Mouse (Mus musculus) forebrain, embryonic 12.5 days (tissue): ENCODE results near the gene Rxfp4. TPM values are rescaled to one million over a fixed set of nuclear protein-coding genes. Genes with fewer than 3 reads are reported as not detected.

Experiments
- ATAC-seq: fragments of 200-750 bp; cut with Nextera tagmentation; 2 replicates; pipeline ENCODE4 v1.8.0; 2017; ENCODE audit warnings: moderate TSS enrichment; ENCODE audit not compliant: low FRiP score
- H3K27ac ChIP-seq: fragments of 300-500 bp; sonication (generic); 2 replicates; pipeline ENCODE4 v1.5.1; 2016; ENCODE audit warnings: mild to moderate bottlenecking
- H3K27me3 ChIP-seq: fragments of 300-500 bp; sonication (generic); 2 replicates; pipeline ENCODE4 v1.6.1; 2016; ENCODE audit warnings: mild to moderate bottlenecking
- H3K36me3 ChIP-seq: fragments of 300-500 bp; sonication (generic); replicated peaks from 2 replicates; pipeline ENCODE4 v1.6.1; 2016; ENCODE audit warnings: mild to moderate bottlenecking
- H3K4me1 ChIP-seq: fragments of 300-500 bp; sonication (generic); 2 replicates; pipeline ENCODE4 v1.6.1; 2016
- H3K4me2 ChIP-seq: fragments of 300-500 bp; sonication (generic); 2 replicates; pipeline ENCODE4 v1.6.1; 2016; ENCODE audit warnings: mild to moderate bottlenecking, moderate library complexity
- H3K4me3 ChIP-seq: fragments of 300-500 bp; sonication (generic); replicated peaks from 2 replicates; pipeline ENCODE4 v1.5.1; 2016; ENCODE audit warnings: mild to moderate bottlenecking
- H3K9ac ChIP-seq: fragments of 300-500 bp; sonication (generic); 2 replicates; pipeline ENCODE4 v1.6.1; 2016; ENCODE audit warnings: mild to moderate bottlenecking
- H3K9me3 ChIP-seq: fragments of 300-500 bp; sonication (generic); 2 replicates; pipeline ENCODE4 v1.6.1; 2016
- WGBS: fragments of 180-500 bp; shearing (Covaris S2); methylation state at CpG from one replicate; pipeline ENCODE4 v1.1.7; 2016; 5-methylcytosine and 5-hydroxymethylcytosine counted together
- polyA plus RNA-seq: library from polyadenylated mRNA; unstranded; fragments of >200 nt; fragmentation: Nextera tagmentation; extraction: Ambion mirVana; gene quantifications from 2 replicates; pipeline ENCODE4 v1.2.1, GENCODE M21; 2016

The Rxfp4 gene
- polyA plus RNA-seq, 1 experiment from 2014 or later: not detected

DNA sequence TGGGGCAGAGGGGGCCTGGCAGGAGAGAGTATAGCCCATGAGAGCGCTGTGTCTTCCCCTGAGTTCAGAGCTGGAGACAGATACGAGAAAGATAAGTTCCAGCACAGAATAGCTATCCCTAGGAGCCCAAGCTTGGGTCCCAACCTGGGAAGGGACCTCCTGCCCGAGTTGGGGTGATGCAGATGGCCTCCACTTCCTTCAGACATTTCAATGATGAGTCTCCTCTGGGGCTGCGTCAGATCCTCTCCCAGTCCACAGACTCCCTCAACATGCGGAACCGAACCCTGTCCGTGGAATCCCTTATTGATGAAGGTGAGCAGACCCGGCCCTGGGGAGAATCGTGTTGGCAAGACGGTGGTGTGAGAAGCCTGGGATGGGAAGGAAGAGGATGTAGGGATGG is 19.9 kb downstream of the Rxfp4 start:
- H3K9ac ChIP-seq: no peak overlapping the region

DNA sequence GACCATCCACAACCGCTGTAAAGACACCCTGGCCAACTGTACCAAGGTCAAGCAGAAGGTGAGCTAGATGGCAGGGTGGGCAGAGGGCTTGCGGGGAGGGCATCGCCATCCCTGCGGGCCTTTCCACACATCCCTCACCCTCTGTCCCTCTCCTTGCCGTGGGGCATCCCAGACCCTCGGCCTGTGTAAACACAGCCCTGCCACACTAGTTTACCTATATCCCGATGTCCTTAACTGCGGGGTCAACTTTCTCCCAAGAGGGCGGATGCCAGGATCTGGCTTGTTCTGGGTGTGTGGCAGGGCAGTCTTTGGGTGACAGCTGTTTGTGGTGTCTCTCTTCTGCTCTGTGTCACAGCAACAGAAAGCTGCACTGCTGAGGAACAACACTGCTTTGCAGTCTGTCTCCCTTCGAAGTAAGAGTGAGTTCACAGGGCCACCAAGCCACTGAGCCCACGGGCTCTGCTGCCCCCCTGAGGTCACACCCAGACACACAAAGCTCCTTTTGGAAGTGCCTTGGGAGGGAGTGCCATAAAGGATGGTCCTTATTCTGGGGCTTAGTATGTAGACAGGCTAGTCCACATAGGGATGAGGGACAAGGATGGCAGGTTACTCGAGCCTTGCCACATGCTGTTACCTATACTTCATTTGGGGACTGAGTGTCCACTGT is 20.9 kb downstream of the Rxfp4 start:
- Histone ChIP-seq H3K27ac (no peak overlapping the region), H3K27me3 (no peaks in the 10 kb centered on the region), H3K4me3 (no peak overlapping the region), H3K4me1 (peaks cover 8% of the 10 kb centered on the region), H3K9ac (no peak overlapping the region), H3K36me3 (peaks cover 86% of the 10 kb centered on the region), H3K4me2 (no peak overlapping the region), H3K9me3 (no peaks in the 10 kb centered on the region)
- no peak for ATAC-seq
- 83% methylated on average over 12 of the region's 12 CpGs for WGBS

More for the DNA sequence above, 19.9 kb downstream of the Rxfp4 start:
- Histone ChIP-seq H3K4me2 (no peak overlapping the region), H3K9me3 (no peaks in the 10 kb centered on the region), H3K4me1 (peaks cover 3% of the 10 kb centered on the region; the same call in 1 of the 2 replicates), H3K36me3 (peaks cover 94% of the 10 kb centered on the region), H3K27me3 (no peaks in the 10 kb centered on the region), H3K4me3 (no peak overlapping the region), H3K27ac (no peak overlapping the region)
- ATAC-seq: no peak
- 95% methylated on average over 10 of the region's 10 CpGs for WGBS

DNA sequence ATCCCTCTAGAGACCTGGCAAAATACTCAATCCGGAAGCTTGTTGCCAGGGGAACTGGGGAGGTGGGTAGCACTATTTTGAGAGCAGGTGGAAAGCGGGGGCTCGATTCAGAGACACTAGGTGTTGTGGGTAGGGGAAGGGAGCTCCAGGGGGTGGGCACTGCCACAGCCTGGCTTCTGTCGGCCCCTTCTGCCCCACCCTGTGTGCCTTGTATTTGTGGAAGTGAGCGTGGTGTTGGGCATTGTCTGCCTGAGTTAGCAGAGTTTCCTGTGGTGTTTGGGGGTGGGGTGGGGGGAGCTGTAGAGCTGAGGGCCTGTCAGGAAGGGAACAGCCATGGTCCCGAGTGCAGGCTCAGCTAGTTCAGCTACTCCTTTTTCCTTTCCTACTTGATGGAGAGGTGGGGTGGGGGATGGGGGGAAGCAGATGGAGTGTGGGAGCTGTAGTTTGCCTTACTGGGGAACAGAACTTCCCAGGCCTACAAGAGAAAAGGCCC is 22.0 kb downstream of the Rxfp4 start:
- no peaks in the 10 kb centered on the region for H3K9me3 ChIP-seq
- H3K4me3 ChIP-seq: no peak overlapping the region
- H3K27me3 ChIP-seq: no peaks in the 10 kb centered on the region
- H3K36me3 ChIP-seq: peaks cover 80% of the 10 kb centered on the region
- H3K4me2 ChIP-seq: no peak overlapping the region
- H3K9ac ChIP-seq: no peak overlapping the region
- no peak for ATAC-seq
- 71% methylated on average over 6 of the region's 6 CpGs for WGBS
- peaks cover 19% of the 10 kb centered on the region for H3K4me1 ChIP-seq
- H3K27ac ChIP-seq: no peak overlapping the region

DNA sequence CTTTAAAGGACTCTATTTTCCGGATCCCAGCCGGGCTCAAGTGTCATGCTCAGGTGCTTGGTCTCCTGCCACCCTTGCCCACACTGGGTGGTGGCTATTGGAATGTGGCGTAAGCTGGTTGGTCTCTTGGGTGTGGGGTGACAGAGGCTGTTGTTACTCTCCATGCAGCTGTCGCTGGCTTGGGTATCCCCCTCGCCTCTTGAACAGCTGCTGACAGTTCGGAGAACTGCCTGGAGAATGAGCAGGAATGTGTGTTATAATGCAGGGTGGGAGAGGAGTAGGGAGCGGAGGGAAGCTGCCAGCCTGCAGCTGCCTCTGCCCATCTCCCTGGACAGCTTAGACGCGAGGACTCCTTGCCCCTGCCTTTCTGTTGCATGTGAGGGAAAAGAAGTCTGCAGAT is 22.9 kb downstream of the Rxfp4 start:
- Histone ChIP-seq H3K4me1 (peaks cover 27% of the 10 kb centered on the region), H3K9ac (no peak overlapping the region)
- WGBS: 81% methylated on average over 9 of the region's 9 CpGs

DNA sequence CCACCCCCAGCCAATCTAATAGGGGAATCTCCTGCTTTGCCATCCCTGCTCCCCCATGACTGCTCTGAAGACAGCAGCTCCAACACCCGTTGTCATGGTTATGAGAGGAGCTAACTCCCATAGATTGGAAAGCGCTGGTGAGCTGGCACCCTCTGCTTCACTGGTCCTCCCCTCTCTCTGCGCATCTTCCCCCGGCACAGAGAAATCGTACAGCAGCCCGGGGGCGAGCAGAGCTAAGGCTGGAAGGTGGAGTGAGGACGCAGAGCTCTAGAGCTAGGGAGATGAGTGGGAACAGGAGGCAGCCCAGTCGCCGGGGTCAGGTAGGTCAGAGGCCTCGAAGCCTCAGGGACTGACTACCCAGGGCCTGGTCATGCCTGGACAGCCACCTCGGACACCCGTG is 23.7 kb downstream of the Rxfp4 start:
- H3K27ac ChIP-seq: 0 out of 2 replicates have a peak overlapping the region, but pooled peaks have one; percentile 1
- H3K4me3 ChIP-seq: no peak overlapping the region
- WGBS: 80% methylated on average over 13 of the region's 13 CpGs
- no peak overlapping the region for H3K9ac ChIP-seq
- H3K27me3 ChIP-seq: no peaks in the 10 kb centered on the region
- peaks cover 74% of the 10 kb centered on the region for H3K36me3 ChIP-seq
- ATAC-seq: no peak
- peaks cover 35% of the 10 kb centered on the region for H3K4me1 ChIP-seq
- H3K4me2 ChIP-seq: no peak overlapping the region
- H3K9me3 ChIP-seq: no peaks in the 10 kb centered on the region

More for the DNA sequence above, 22.9 kb downstream of the Rxfp4 start:
- Histone ChIP-seq H3K4me3 (no peak overlapping the region), H3K27ac (no peak overlapping the region), H3K4me2 (no peak overlapping the region), H3K36me3 (peaks cover 78% of the 10 kb centered on the region), H3K27me3 (no peaks in the 10 kb centered on the region), H3K9me3 (no peaks in the 10 kb centered on the region)
- ATAC-seq: no peak

DNA sequence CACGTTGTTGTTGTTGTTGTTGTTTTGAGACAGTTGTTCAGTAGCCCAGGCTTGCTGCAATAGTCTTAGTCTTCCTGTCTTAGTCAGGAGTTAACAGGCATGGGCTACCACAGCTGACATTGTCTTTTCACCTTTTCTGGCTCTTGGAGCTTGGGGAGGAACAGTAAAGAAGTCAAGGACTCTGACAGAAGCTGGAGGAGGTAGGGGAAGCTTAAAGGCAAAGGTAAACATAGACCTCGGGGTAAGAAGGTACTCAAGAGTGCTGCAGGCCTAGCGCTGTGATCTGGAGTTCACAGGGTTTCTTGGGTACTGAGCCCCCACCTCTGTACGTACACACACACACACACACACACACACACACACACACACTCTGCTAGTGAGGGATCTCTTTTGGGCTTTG is 24.2 kb downstream of the Rxfp4 start:
- no peak overlapping the region for H3K4me2 ChIP-seq
- ATAC-seq: no peak
- peaks cover 70% of the 10 kb centered on the region for H3K36me3 ChIP-seq
- no peaks in the 10 kb centered on the region for H3K27me3 ChIP-seq
- no peak overlapping the region for H3K4me3 ChIP-seq
- peaks cover 40% of the 10 kb centered on the region for H3K4me1 ChIP-seq
- WGBS: 81% methylated on average over 4 of the region's 4 CpGs
- no peaks in the 10 kb centered on the region for H3K9me3 ChIP-seq
- no peak overlapping the region for H3K9ac ChIP-seq
- no peak overlapping the region for H3K27ac ChIP-seq

DNA sequence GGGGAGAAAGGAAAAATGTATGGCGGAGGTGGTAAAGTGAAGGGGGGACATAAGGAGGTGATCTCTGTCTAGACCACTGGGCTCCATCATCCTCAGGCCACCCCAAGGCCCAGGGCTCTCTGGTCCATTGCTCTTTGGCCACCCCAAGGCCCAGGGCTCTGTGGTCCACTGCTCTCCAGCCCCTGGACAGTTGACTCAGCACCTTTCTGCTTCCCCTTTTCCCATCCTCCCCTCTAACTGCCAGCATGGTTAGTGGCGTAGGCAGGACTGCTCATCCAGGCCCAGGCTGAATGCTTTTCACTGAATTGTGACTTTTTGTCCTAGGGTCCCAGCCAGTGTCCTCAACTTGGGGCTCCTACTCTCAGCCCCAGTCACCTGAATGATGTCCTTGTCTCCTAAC is 25.4 kb downstream of the Rxfp4 start:
- Histone ChIP-seq H3K27me3 (no peaks in the 10 kb centered on the region), H3K4me3 (no peak overlapping the region), H3K9me3 (no peaks in the 10 kb centered on the region), H3K36me3 (peaks cover 57% of the 10 kb centered on the region), H3K4me1 (peaks cover 44% of the 10 kb centered on the region), H3K4me2 (no peak overlapping the region), H3K27ac (no peak overlapping the region), H3K9ac (no peak overlapping the region; the same call in 1 of the 2 replicates)
- ATAC-seq: no peak
- WGBS: 93% methylated on average over 2 of the region's 2 CpGs

DNA sequence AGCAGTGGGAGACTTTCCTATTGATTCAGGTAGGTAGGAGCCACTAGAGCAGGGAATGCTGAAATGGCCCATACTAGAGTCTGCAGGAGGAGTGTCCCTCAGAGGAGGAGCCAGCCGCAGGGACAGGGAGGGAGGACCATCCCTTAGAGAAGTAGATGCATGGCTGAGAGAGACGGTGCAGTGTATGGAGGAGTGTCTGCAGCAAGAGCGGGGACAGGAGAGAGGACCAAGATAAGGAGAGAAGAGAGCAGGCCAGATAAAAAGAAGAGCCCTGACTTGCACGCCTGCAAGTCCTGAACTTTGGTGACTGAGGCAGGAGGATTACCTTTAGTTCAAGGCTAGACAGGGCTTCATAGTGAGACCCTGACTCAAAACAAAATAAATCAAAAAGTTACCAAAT is 25.8 kb downstream of the Rxfp4 start:
- H3K9me3 ChIP-seq: no peaks in the 10 kb centered on the region
- H3K9ac ChIP-seq: no peak overlapping the region; the same call in 1 of the 2 replicates
- H3K27me3 ChIP-seq: no peaks in the 10 kb centered on the region
- peaks cover 44% of the 10 kb centered on the region for H3K4me1 ChIP-seq
- no peak overlapping the region for H3K4me3 ChIP-seq
- no peak overlapping the region for H3K27ac ChIP-seq
- H3K36me3 ChIP-seq: peaks cover 53% of the 10 kb centered on the region
- ATAC-seq: no peak
- H3K4me2 ChIP-seq: no peak overlapping the region
- 77% methylated on average over 4 of the region's 4 CpGs for WGBS

DNA sequence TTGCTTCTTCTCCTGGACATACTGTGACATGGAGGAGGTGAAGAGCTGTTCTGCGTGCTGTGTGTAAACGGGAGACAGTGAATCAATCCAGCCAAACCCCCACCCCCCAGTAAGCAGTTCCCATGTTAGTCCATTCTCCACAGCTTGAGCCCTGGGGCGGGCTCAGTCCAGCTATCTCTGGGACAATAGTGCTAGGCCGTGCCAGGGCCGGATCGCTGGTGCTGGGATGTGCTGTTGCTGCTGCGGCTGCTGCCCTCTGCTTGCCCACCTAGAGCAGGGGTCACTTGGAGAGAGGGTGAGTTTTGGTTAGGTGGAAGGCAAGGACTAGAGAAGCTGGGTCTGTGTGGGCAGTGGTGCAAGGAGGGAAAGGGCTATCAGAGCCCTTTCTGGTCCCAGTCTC is 26.6 kb downstream of the Rxfp4 start:
- Histone ChIP-seq H3K9me3 (no peaks in the 10 kb centered on the region), H3K4me2 (0 out of 2 replicates have a peak overlapping the region, but pooled peaks have one; percentile 8), H3K4me3 (0 out of 2 replicates have a peak overlapping the region, but pooled peaks have one; percentile 3), H3K36me3 (peaks cover 45% of the 10 kb centered on the region), H3K9ac (0 out of 2 replicates have a peak overlapping the region, but pooled peaks have one; percentile 30), H3K27me3 (no peaks in the 10 kb centered on the region), H3K27ac (peak overlapping the region; percentile 32; the same call in 1 of the 2 replicates), H3K4me1 (peaks cover 44% of the 10 kb centered on the region)
- ATAC-seq: no peak
- 83% methylated on average over 7 of the region's 7 CpGs for WGBS

DNA sequence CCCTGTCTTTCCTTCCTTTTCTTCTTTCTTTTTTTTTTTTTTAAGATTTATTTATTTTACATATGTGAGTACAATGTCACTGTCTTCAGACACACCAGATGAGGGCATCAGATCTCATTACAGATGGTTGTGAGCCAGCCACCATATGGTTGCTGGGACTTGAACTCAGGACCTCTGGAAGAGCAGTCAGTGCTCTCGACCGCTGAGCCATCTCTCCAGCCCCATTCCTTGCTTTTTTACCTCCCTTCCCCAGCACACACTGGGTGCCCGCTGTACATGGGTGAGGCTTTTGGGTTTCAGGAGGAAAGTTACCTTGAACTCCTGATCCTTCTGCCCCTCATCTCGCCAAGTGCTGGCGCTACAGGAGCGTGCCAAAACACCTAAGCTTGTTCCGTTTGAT is 27.4 kb downstream of the Rxfp4 start:
- ATAC-seq: no peak
- no peak overlapping the region for H3K27ac ChIP-seq
- no peak overlapping the region for H3K4me2 ChIP-seq
- 91% methylated on average over 7 of the region's 7 CpGs for WGBS
- H3K4me1 ChIP-seq: peaks cover 48% of the 10 kb centered on the region
- no peaks in the 10 kb centered on the region for H3K27me3 ChIP-seq
- 0 out of 2 replicates have a peak overlapping the region, but pooled peaks have one; percentile 1 for H3K9ac ChIP-seq
- H3K36me3 ChIP-seq: peaks cover 37% of the 10 kb centered on the region
- no peak overlapping the region for H3K4me3 ChIP-seq
- no peaks in the 10 kb centered on the region for H3K9me3 ChIP-seq

DNA sequence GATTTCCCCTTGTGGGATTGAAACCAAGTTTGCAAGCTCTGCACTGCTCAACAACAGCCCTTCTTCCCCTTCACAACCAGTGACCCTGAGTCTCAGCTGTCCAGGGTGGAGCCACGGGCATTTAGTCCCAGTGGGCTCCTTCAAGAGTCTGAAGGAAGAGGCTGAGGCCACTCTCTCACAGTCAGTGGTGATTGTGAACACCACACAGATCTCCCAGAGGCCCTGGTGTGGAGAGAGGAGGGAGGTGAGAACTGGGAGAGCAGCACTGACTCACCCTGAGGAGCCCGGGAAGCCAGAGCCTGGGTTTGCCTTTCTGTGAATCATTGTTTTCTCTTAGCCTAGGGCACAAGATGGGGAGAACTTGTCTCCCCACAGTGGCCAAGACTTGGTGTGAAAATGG is 28.0 kb downstream of the Rxfp4 start:
- H3K9ac ChIP-seq: peak overlapping the region; percentile 99
- H3K9me3 ChIP-seq: no peaks in the 10 kb centered on the region
- no peaks in the 10 kb centered on the region for H3K27me3 ChIP-seq
- peak overlapping the region; percentile 98 for H3K27ac ChIP-seq
- ATAC-seq: no peak
- H3K4me3 ChIP-seq: peak overlapping the region; percentile 90
- WGBS: 64% methylated on average over 2 of the region's 2 CpGs
- H3K4me2 ChIP-seq: peak overlapping the region; percentile 91
- H3K36me3 ChIP-seq: peaks cover 31% of the 10 kb centered on the region
- peaks cover 51% of the 10 kb centered on the region for H3K4me1 ChIP-seq

DNA sequence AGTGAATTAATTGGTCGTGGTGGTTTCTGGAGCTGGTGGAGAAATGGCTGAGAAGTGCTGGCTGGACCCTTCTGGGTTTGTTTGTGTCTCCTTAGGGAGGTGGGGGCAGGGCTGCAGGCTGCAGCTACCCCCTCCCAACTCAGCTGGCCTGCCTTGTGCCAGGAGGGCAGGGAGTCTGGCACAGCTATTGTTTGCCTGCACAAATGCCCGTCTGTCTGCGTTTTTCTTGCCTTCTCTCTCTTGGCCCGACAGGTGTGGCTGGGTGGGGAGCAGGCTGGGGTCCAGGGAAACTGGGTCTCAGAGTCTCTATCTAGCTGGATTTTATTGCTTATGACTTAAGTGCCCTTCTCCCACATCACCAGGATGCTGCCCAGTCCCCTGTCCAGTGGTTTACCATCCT is 28.6 kb downstream of the Rxfp4 start:
- Histone ChIP-seq H3K27ac (peak overlapping the region; percentile 98), H3K9ac (peak overlapping the region; percentile 99), H3K4me1 (peaks cover 50% of the 10 kb centered on the region), H3K9me3 (no peaks in the 10 kb centered on the region), H3K4me3 (peak overlapping the region; percentile 90), H3K4me2 (peak overlapping the region; percentile 91), H3K36me3 (peaks cover 25% of the 10 kb centered on the region), H3K27me3 (no peaks in the 10 kb centered on the region)
- WGBS: 20% methylated on average over 4 of the region's 4 CpGs
- no peak for ATAC-seq
